27 mouse cellular contexts compared by ENCODE assay signal in the genomic region with DNA sequence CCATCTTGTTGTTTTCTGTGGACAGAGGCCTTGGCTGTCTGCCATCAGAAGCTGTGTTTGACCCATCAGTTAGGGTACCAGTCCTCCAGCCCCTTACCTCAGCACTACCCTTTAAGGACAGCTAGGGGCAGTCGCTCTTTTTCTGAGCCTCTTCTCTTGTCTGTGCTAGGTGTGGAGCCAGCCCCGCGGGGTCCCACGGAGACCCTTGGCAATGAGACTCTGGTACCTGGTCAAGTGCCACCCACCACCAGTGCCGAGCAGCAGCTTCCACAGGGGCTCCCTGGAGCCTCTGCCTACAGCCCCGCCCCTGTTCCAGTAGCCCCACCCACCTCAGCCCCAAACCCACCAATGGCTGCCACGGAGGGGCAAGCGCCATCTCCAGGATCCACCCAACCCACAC. TPM values are rescaled to one million over a fixed set of nuclear protein-coding genes. Genes with fewer than 3 reads are reported as not detected.
"Had no signal": no experiment of that assay in that cellular context is flagged by ENCODE, and none has a peak within 500 bp of the region (broad histone marks: within the 10 kb centered on the region; RNA-seq: fewer than 3 reads in every experiment).

No protein-coding gene starts in this region.

- H3K4me1 ChIP-seq: hindbrain, embryonic 10.5 days; hindbrain, embryonic 12.5 days; hindbrain, embryonic 15.5 days; intestine, embryonic 15.5 days; limb, embryonic 12.5 days; liver, embryonic 13.5 days; liver, embryonic 15.5 days had no signal

- H3K9ac ChIP-seq: heart, embryonic 13.5 days; heart, embryonic 15.5 days; hindbrain, embryonic 12.5 days; hindbrain, embryonic 15.5 days; intestine, embryonic 15.5 days; limb, embryonic 12.5 days; liver, embryonic 13.5 days; liver, embryonic 15.5 days had no signal

- H3K9me3 ChIP-seq: heart, embryonic 13.5 days; heart, embryonic 15.5 days; hindbrain, embryonic 10.5 days; hindbrain, embryonic 12.5 days; hindbrain, embryonic 15.5 days; intestine, embryonic 15.5 days; limb, embryonic 10.5 days; limb, embryonic 12.5 days; liver, embryonic 13.5 days; liver, embryonic 15.5 days had no signal

- ATAC-seq: inflammation-experienced regulatory T-cells, adult 6 months; intestine, embryonic 15.5 days had no signal

- H3K4me3 ChIP-seq: heart, adult 2 months; heart, embryonic 13.5 days; heart, embryonic 15.5 days; hindbrain, embryonic 10.5 days; hindbrain, embryonic 12.5 days; hindbrain, embryonic 15.5 days; intestine, embryonic 15.5 days; layer of hippocampus, adult 2 months; left cerebral cortex, adult 2 months; limb, embryonic 10.5 days; limb, embryonic 12.5 days; liver, embryonic 13.5 days; liver, embryonic 15.5 days had no signal

- DNase-seq: gastrocnemius, postnatal 14 days; gastrocnemius, postnatal 36 days; heart, adult 2 months; heart, postnatal 4 days; kidney, adult 18-20 months; kidney, adult 8-10 months; kidney, postnatal 10 days; kidney, postnatal 25 days; kidney, postnatal 4 days; liver; liver, embryonic 13.5 days had no signal

- H3K27ac ChIP-seq: heart, adult 2 months; heart, embryonic 13.5 days; heart, embryonic 15.5 days; hindbrain, embryonic 10.5 days; hindbrain, embryonic 12.5 days; hindbrain, embryonic 15.5 days; intestine, embryonic 15.5 days; layer of hippocampus, adult 2 months; left cerebral cortex, adult 2 months; limb, embryonic 10.5 days; limb, embryonic 12.5 days; liver, embryonic 13.5 days; liver, embryonic 15.5 days had no signal

- H3K27me3 ChIP-seq: hindbrain, embryonic 15.5 days; intestine, embryonic 15.5 days had no signal

- H3K4me2 ChIP-seq: heart, embryonic 11.5 days; heart, embryonic 13.5 days; heart, embryonic 15.5 days; hindbrain, embryonic 12.5 days; hindbrain, embryonic 15.5 days; intestine, embryonic 15.5 days; limb, embryonic 12.5 days; liver, embryonic 11.5 days; liver, embryonic 13.5 days; liver, embryonic 15.5 days had no signal

- H3K36me3 ChIP-seq: heart, embryonic 13.5 days; heart, embryonic 15.5 days; hindbrain, embryonic 10.5 days; hindbrain, embryonic 12.5 days; hindbrain, embryonic 15.5 days; intestine, embryonic 15.5 days; limb, embryonic 10.5 days; limb, embryonic 12.5 days; liver, embryonic 13.5 days; liver, embryonic 15.5 days had no signal

RNA-seq across cellular contexts. Expression of gene Otog, which starts 46.3 kb away (rescaled TPM):
- total RNA-seq: heart, adult 2 months; heart, postnatal 25 days; heart, postnatal 4 days had no signal
- polyA plus RNA-seq: heart, embryonic 11.5 days; heart, embryonic 15.5 days; heart, postnatal 0 days; inflammation-experienced regulatory T-cells, adult 6 months; liver, embryonic 11.5 days; liver, embryonic 13.5 days; liver, embryonic 15.5 days had no signal

RNA-seq across cellular contexts. Expression of gene Ush1c, which starts 48.7 kb away (rescaled TPM):
- polyA plus RNA-seq: inflammation-experienced regulatory T-cells, adult 6 months; liver, embryonic 13.5 days had no signal
